Mouse (Mus musculus) midbrain, embryonic 10.5 days (tissue): ENCODE data around the gene Dedd2. TPM values are rescaled to one million over a fixed set of nuclear protein-coding genes. Genes with fewer than 3 reads are reported as not detected.

ENCODE experiments used
- DNase-seq: peaks from one replicate; pipeline ENCODE4 v3.0.0-alpha.2; 2017; ENCODE audit warnings: low spot score
- H3K27ac ChIP-seq: fragments of 300-500 bp; sonication (generic); replicated peaks from 2 replicates; pipeline ENCODE4 v1.5.1; 2016; ENCODE audit warnings: mild to moderate bottlenecking
- H3K27me3 ChIP-seq: fragments of 300-500 bp; sonication (generic); 2 replicates; pipeline ENCODE4 v1.6.1; 2016; ENCODE audit warnings: low read depth, mild to moderate bottlenecking; ENCODE audit not compliant: poor library complexity, severe bottlenecking
- H3K36me3 ChIP-seq: fragments of 300-500 bp; sonication (generic); 2 replicates; pipeline ENCODE4 v1.6.1; 2016; ENCODE audit warnings: mild to moderate bottlenecking, moderate library complexity
- H3K4me1 ChIP-seq: fragments of 300-500 bp; sonication (generic); 2 replicates; pipeline ENCODE4 v1.6.1; 2016
- H3K4me3 ChIP-seq: fragments of 300-500 bp; sonication (generic); 2 replicates; pipeline ENCODE4 v1.5.1; 2016; ENCODE audit warnings: mild to moderate bottlenecking, moderate library complexity
- H3K9me3 ChIP-seq: fragments of 300-500 bp; sonication (generic); replicated peaks from 2 replicates; pipeline ENCODE4 v1.6.1; 2016; ENCODE audit warnings: mild to moderate bottlenecking
- WGBS: fragments of 180-500 bp; shearing (Covaris S2); methylation state at CpG from one replicate; pipeline ENCODE4 v1.1.7; 2016; 5-methylcytosine and 5-hydroxymethylcytosine counted together
- polyA plus RNA-seq: library from polyadenylated mRNA; unstranded; fragments of >200 nt; fragmentation: Nextera tagmentation; extraction: Ambion mirVana; gene quantifications from 2 replicates; pipeline ENCODE4 v1.2.1, GENCODE M21; 2016

Dedd2 gene
- polyA plus RNA-seq, 1 experiment from 2014 or later, result 8.4 TPM

DNA sequence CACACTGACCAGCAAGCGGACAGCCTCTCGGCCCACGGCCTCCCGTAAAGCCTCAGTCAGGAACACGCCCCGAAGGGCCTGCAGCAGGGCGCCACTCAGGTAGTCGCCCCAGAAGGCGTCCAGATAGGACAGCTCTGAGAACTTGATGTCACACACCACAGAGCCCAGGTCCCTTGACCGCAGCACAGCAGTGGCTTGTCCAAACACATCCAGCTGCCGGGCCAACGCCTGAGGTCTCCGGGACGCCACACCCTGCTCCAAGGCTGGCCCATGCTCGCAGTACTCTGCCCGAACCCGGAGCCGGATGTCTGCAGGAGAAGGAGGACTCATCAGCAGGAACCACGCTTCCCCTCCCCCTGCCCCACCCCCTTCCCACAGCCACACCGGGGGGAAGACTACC, 16.8 kb downstream of the Dedd2 start:
- no peaks in the 10 kb centered on the region for H3K27me3 ChIP-seq
- no peak for DNase-seq
- no peak overlapping the region for H3K27ac ChIP-seq
- H3K36me3 ChIP-seq, result peaks cover 37% of the 10 kb centered on the region
- no peak overlapping the region for H3K4me3 ChIP-seq
- 91% methylated on average over 20 of the region's 20 CpGs for WGBS
- H3K4me1 ChIP-seq, result no peaks in the 10 kb centered on the region
- no peaks in the 10 kb centered on the region for H3K9me3 ChIP-seq

GRCm38 (mm10) chr7:25197384-25198018, 22.9 kb downstream of the Dedd2 start:
- H3K4me3 ChIP-seq, result no peak overlapping the region
- H3K9me3 ChIP-seq, result no peaks in the 10 kb centered on the region
- no peaks in the 10 kb centered on the region for H3K27me3 ChIP-seq
- H3K36me3 ChIP-seq, result peaks cover 6% of the 10 kb centered on the region
- no peak overlapping the region for H3K27ac ChIP-seq
- no peaks in the 10 kb centered on the region for H3K4me1 ChIP-seq
- WGBS, result 81% methylated on average over 10 of the region's 10 CpGs
- DNase-seq, result no peak

DNA sequence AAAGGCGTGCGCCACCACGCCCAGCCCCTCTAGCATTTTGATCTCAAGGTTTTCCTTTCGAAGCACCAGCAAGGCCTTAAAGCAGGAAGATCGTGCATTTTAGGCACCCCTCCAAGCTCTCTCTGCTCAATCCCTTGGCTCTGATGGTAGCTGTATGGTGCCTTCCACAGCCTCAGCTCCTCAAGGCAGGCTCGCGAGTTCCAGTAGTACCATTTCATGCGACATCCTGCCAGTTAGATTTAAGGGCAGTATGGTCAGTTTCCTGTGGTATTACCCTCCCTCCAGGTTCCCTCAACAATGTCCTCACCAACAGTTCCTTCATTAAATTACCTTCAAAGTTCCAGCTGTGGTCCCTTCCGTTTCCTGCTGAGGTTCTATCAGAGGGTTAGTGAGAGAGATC, 24.3 kb downstream of the Dedd2 start:
- Histone ChIP-seq H3K27me3 (no peaks in the 10 kb centered on the region), H3K27ac (no peak overlapping the region), H3K36me3 (no peaks in the 10 kb centered on the region), H3K4me3 (no peak overlapping the region), H3K4me1 (no peaks in the 10 kb centered on the region), H3K9me3 (no peaks in the 10 kb centered on the region)
- 92% methylated on average over 9 of the region's 9 CpGs for WGBS
- no peak for DNase-seq

DNA sequence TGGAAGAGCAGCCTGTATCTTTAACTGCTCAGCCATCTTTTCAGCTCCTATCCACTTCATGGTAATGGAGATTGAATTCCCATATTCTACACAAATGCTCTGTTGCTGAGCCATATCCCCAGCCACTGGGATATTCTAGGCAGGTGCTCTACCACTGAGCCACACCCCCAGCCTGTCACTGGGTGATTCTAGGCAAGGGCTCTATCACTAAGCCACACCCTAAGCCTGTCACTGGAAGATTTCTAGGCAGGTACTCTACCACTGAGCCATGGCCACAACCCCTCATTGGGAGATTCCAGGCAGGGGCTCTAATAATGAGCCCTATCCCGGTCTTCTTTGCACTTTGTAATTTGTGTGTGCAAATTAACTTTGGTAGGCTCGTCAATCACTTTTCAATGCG, 25.3 kb downstream of the Dedd2 start:
- WGBS, result 78% methylated on average over 3 of the region's 3 CpGs
- H3K27ac ChIP-seq, result no peak overlapping the region
- DNase-seq, result no peak

DNA sequence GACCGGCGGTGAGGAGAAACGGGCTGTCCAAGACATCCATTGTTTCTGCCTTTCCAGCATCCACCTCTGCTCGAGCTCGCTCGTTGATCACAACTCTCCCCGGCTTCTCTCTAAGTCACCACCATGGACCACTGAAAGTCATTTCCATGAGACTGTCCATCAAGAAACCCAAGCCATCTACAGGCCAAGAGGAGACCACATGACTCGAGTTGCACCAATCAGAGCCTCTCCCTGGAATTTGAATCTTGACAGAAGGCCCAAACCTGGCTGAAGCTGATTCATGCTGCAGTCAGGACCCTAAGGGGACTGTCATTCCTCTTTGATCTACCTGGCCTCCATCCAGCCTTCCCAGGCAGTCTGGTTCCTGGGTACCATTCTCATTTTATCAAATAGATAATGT, 28.3 kb downstream of the Dedd2 start:
- H3K9me3 ChIP-seq, result no peaks in the 10 kb centered on the region
- no peaks in the 10 kb centered on the region for H3K27me3 ChIP-seq
- WGBS, result 71% methylated on average over 8 of the region's 8 CpGs
- DNase-seq, result no peak
- no peaks in the 10 kb centered on the region for H3K36me3 ChIP-seq
- H3K27ac ChIP-seq, result no peak overlapping the region
- peaks cover 4% of the 10 kb centered on the region; the same call in 1 of the 2 replicates for H3K4me1 ChIP-seq
- no peak overlapping the region for H3K4me3 ChIP-seq

More for the DNA sequence above, 25.3 kb downstream of the Dedd2 start:
- Histone ChIP-seq H3K27me3 (no peaks in the 10 kb centered on the region), H3K4me3 (no peak overlapping the region), H3K4me1 (no peaks in the 10 kb centered on the region), H3K36me3 (no peaks in the 10 kb centered on the region), H3K9me3 (no peaks in the 10 kb centered on the region)

- WGBS, result 92% methylated on average over 11 of the region's 11 CpGs
- H3K4me1 ChIP-seq, result peaks cover 4% of the 10 kb centered on the region; the same call in 1 of the 2 replicates
- H3K9me3 ChIP-seq, result no peaks in the 10 kb centered on the region
- H3K27me3 ChIP-seq, result peaks cover 8% of the 10 kb centered on the region; the same call in 1 of the 2 replicates
- H3K36me3 ChIP-seq, result no peaks in the 10 kb centered on the region
- H3K27ac ChIP-seq, result no peak overlapping the region
- H3K4me3 ChIP-seq, result no peak overlapping the region
- no peak for DNase-seq
Measured at GRCm38 (mm10) chr7:25190806-25191205, 29.6 kb downstream of the Dedd2 start.

- Histone ChIP-seq H3K9me3 (no peaks in the 10 kb centered on the region), H3K4me1 (peaks cover 4% of the 10 kb centered on the region; the same call in 1 of the 2 replicates), H3K36me3 (no peaks in the 10 kb centered on the region), H3K27me3 (peaks cover 37% of the 10 kb centered on the region), H3K27ac (no peak overlapping the region), H3K4me3 (peak overlapping the region; percentile 14; the same call in 1 of the 2 replicates)
- peak; percentile 91 for DNase-seq
- WGBS, result 32% methylated on average over 21 of the region's 21 CpGs
Measured at GRCm38 (mm10) chr7:25187662-25188650, 32.5 kb downstream of the Dedd2 start.

DNA sequence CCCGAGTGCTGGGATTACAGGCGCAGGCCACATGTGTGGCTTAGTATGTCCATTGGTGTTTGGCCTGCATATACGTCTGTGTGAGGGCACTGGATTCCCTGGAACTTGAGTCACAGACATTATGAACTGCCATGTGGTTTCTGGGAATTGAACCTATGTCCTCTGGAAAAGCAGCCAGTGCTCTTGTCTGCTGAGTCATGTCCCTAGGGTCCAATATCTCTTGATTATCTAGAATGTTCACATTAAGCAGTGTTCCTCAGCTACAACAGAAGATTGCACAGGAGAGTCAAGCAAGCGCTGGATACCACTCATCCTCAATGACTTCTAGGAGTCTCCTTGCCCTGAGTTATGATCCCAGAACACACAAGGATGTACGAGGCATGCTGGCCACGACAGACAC, 36.3 kb downstream of the Dedd2 start:
- peaks cover 74% of the 10 kb centered on the region for H3K27me3 ChIP-seq
- no peak overlapping the region for H3K27ac ChIP-seq
- DNase-seq, result no peak
- WGBS, result 81% methylated on average over 6 of the region's 6 CpGs
- peaks cover 31% of the 10 kb centered on the region for H3K4me1 ChIP-seq
- H3K36me3 ChIP-seq, result no peaks in the 10 kb centered on the region
- H3K9me3 ChIP-seq, result no peaks in the 10 kb centered on the region
- no peak overlapping the region for H3K4me3 ChIP-seq

- Histone ChIP-seq H3K27ac (0 out of 2 replicates have a peak overlapping the region, but pooled peaks have one; percentile 10), H3K4me1 (peaks cover 47% of the 10 kb centered on the region), H3K4me3 (peak overlapping the region; percentile 73), H3K9me3 (no peaks in the 10 kb centered on the region), H3K27me3 (peaks cover 97% of the 10 kb centered on the region), H3K36me3 (no peaks in the 10 kb centered on the region)
- 5% methylated on average over 21 of the region's 21 CpGs for WGBS
- peak; percentile 28 for DNase-seq
Measured at GRCm38 (mm10) chr7:25181814-25182213, 38.6 kb downstream of the Dedd2 start.

- H3K27ac ChIP-seq, result peak overlapping the region; percentile 10; the same call in 1 of the 2 replicates
- H3K27me3 ChIP-seq, result peaks cover 98% of the 10 kb centered on the region
- no peaks in the 10 kb centered on the region for H3K36me3 ChIP-seq
- DNase-seq, result peak; percentile 74
- peak overlapping the region; percentile 73 for H3K4me3 ChIP-seq
- H3K4me1 ChIP-seq, result peaks cover 52% of the 10 kb centered on the region
- WGBS, result 0% methylated on average over 15 of the region's 15 CpGs
- no peaks in the 10 kb centered on the region for H3K9me3 ChIP-seq
Measured at GRCm38 (mm10) chr7:25181331-25181790, 39.1 kb downstream of the Dedd2 start.

DNA sequence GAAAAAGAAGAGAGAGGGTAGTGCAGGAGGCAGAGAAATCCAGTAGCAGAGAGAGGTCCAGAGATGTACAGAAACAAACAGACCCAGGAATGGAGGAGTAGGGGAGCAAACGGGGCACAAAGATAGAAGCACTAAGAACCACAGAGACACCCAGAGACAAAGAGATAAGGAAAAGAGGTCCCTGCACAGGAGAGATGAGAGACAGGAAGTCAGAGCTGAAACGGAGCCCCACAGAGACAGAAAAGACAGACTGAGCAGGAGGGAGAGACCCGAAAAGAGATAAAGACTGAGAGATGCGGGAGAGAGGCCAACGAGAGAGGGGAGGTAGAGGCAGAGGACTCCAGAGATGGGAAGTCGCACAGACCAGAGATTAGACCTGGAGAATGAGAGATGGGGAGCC, 39.9 kb downstream of the Dedd2 start:
- Histone ChIP-seq H3K4me3 (peak overlapping the region; percentile 73), H3K27ac (peak overlapping the region; percentile 93; the same call in 1 of the 2 replicates), H3K36me3 (no peaks in the 10 kb centered on the region), H3K27me3 (peaks cover 99% of the 10 kb centered on the region), H3K9me3 (no peaks in the 10 kb centered on the region), H3K4me1 (peaks cover 60% of the 10 kb centered on the region)
- 4% methylated on average over 6 of the region's 6 CpGs for WGBS
- DNase-seq, result no peak

- WGBS, result under 1% methylated on average over 43 of the region's 56 CpGs
- Histone ChIP-seq H3K9me3 (no peaks in the 10 kb centered on the region), H3K36me3 (no peaks in the 10 kb centered on the region), H3K4me3 (peak within 1 kb of the TSS; percentile 73), H3K27me3 (peaks cover 99% of the 10 kb centered on the region), H3K27ac (peak within 1 kb of the TSS; percentile 93), H3K4me1 (peaks cover 69% of the 10 kb centered on the region)
- DNase-seq, result peak; percentile 93
Measured at GRCm38 (mm10) chr7:25179606-25180161, 40.7 kb downstream of the Dedd2 start, which contains the start of gene Pou2f2. Gene Pou2f2, minus strand, starts transcription at chr7:25179726.
